Mouse (Mus musculus): ENCODE measurements around the gene Rcc1l.

- no peak for TF ChIP-seq POLR2A (IDR thresholded peaks at IDR 0.05; ENCODE audit: low read depth, low read length)
- TF ChIP-seq CTCF (IDR thresholded peaks at IDR 0.05; ENCODE audit: extremely low read depth, insufficient read length, insufficient replicate concordance, low read depth, low read length): no peak
These were observed 48.7 kb upstream of the Rcc1l start for GRCm38 (mm10) chr5:134225110-134225901.
